Mouse (Mus musculus) kidney, adult 9 months (tissue): Measurements from ENCODE around the gene Slc5a6.
"Not testable (repeated sequence)": the region's sequence is repeated elsewhere in the genome, so short reads cannot be mapped to it uniquely, and the experiment has no call there.

Experiments used
- DNase-seq: peaks from one replicate; pipeline ENCODE4 v3.0.0; 2022

Gene Slc5a6

GRCm38 (mm10) chr5:31055216-31056140 is 6.8 kb upstream of the Slc5a6 start:
- no peak for DNase-seq

DNA sequence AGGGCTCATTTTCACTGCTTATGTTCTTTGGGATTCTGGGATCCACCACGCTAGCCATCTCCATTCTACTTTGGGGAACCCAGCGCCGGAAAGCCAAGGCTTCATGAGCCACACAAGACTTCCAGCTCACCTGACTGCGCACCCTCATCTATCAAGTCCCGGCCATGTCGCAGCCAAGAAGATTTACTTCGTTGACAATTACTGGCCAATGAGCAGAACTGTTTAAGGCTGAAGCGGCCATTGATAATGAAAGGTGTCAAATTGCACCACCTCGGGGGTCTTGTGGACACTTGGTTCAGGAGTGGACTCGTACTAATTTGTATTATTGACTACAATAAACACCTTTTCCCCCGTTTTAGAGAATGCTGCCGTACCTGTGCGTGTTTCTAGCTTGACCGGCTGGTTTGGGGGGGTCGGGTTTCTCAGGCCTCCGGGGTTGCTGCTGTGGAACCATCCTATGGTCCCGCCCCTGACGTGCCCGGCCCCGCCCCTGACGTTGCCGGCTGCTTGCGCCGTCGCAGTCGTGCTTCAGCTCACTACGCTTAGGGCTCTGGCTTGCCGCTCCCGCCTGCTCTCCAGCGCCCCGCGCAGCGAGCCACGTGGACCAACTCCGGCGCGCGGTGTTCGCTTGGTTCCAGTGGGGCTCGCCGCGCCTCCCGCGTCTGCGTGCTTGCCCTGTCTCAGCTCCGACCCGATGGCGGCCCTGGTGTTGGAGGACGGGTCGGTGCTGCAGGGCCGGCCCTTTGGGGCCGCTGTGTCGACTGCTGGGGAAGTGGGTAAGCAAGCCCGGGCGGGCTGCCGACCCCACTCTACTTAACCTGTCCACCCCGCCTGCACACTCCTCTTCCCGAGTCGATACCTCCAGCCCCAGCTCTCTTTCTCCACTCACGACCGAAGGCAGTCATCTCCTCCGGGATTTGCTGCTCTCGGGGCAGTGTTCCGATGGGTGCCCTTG is 5.8 kb upstream of the Slc5a6 start, which contains the start of gene Cad:
Gene Cad (plus strand): TSS at position 520 of the 955 bp plus-strand sequence.
- peak; percentile 95 for DNase-seq

DNA sequence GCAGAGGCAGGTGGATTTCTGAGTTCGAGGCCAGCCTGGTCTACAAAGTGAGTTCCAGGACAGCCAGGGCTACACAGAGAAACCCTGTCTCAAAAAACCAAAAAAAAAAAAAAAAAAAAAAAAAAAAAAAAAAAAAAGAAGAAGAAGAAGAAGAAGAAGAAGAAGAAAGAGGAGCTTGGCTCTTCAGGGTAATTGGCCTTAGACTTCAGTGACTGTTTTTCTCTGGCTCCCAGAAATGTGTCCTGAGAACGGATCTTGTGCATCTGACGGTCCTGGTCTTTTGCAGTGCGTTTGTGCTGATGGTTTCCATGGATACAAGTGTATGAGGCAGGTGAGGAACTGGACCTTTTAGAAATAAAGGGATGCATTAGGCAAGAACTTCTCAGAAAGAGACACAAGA is 5.0 kb upstream of the Slc5a6 start:
- DNase-seq: not testable (repeated sequence)

GRCm38 (mm10) chr5:31050427-31050826 is 1.7 kb upstream of the Slc5a6 start:
- DNase-seq: no peak

- DNase-seq: peak; percentile 99
Measured at GRCm38 (mm10) chr5:31047848-31048762, 619 bp downstream of the Slc5a6 start, which contains the start of gene Atraid. Gene Atraid, plus strand, starts transcription at chr5:31048312.

- no peak for DNase-seq
Measured at GRCm38 (mm10) chr5:31047074-31047473, 1.6 kb downstream of the Slc5a6 start.

GRCm38 (mm10) chr5:31046416-31046815 is 2.3 kb downstream of the Slc5a6 start:
- no peak for DNase-seq

DNA sequence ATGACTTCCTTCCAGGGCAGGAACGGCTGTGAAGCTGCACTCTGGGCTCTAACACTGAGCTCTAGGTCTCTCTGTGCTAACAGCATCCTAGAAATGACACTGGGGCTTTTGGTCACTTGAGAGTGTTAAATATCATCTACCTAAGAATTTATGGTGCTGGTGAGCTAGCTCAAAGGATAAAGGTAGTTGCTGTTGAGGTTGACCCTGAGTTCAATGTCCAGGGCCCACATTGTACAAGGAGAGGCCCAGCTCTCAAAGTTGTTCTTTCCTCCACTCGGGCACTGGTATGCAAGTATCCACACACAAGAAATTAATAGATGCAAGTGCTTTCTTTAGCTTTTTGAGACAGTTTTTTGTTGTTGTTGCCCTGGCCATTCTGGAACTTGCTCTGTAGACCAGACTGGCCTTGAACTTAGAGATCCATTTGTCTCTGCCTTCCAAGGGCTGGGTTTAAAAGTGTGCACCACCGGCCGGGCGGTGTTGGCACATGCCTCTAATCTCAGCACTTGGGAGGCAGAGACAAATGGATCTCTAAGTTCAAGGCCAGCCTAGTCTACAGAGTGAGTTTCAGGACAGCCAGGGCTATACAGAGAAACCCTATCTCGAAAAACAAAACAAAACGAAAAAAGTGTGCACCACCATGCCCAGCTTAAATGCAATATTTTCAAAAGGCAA is 10.4 kb downstream of the Slc5a6 start:
- DNase-seq: peak; percentile 38

- not testable (repeated sequence) for DNase-seq
Measured at GRCm38 (mm10) chr5:31036556-31036955, 12.2 kb downstream of the Slc5a6 start.

DNA sequence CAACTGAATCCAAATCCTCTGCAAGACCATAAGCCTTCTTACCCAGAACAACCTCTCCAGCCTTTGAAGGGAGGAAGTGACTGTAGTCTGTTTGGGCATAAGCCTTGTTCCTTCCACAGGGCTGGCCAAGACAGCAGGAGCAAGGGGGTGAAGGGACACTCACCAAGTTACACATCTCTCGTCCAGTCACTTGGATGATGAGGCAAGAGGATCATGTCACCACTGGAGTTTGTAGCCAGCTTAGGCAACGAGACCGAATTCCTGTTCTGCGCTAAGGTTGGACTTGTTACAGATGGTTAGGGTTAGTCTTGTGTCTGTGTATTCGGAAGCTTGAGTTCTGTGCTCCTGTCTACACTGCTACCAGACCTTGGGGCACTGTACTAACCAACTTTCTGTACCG is 14.1 kb downstream of the Slc5a6 start:
- no peak for DNase-seq

GRCm38 (mm10) chr5:31031508-31031907 is 17.2 kb downstream of the Slc5a6 start:
- DNase-seq: no peak

GRCm38 (mm10) chr5:31030926-31031325 is 17.8 kb downstream of the Slc5a6 start:
- DNase-seq: no peak

- no peak for DNase-seq
Measured at GRCm38 (mm10) chr5:31024641-31025040, 24.1 kb downstream of the Slc5a6 start.

DNA sequence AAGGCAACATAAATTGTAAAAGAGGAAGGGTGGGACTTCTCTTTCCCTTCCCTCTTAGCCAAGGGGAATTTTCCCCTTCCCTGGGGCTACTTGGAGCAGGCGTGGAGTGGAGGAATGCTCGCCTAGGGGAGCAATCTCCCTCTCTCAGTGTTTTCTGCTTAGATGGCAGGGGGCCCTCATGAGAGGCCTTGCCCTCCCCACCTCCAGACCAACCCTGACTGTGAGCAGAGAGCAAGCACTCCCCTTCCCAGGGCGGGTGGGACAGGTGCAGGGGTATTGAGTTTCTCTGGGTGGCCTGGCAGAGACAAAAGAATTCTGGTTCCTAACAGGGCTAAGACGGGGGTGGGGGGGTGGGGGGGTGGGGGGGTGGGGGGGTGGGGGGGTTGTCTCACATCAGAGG is 25.5 kb downstream of the Slc5a6 start:
- no peak for DNase-seq

DNA sequence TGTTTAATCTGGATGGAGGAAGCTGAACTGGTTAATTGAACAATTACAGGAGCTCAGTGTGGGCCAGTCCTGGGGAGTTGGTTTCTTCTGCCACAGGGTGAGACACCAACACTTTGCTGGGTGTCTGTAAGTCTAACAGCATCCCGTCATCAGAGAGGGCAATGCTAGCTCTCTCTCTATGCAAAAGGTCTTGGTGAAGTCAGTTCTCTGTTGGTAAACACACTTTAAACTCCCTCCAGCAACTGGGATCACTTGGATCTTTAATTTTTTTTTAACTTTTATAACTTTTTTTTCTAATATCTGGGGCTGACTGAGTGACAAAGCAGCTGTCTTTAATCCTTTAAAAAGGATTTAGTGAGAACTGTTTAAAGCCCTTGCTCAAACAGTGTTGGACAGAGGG is 26.0 kb downstream of the Slc5a6 start:
- DNase-seq: no peak

DNA sequence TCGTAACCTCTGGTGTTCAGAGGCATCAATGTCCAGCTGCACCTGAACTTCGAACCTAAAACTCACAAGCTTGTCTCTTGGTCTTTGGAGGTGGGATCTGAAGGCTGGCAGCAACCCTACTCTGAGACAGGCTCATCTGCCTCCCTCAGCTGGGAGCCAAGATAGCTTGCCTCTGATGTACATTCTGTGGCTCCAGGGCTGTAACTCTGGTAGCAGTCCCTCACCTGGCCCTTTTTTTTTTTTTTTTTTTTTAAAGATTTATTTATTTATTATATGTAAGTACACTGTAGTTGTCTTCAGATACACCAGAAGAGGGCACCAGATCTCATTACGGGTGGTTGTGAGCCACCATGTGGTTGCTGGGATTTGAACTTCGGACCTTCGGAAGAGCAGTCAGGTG is 26.9 kb downstream of the Slc5a6 start:
- not testable (repeated sequence) for DNase-seq

DNA sequence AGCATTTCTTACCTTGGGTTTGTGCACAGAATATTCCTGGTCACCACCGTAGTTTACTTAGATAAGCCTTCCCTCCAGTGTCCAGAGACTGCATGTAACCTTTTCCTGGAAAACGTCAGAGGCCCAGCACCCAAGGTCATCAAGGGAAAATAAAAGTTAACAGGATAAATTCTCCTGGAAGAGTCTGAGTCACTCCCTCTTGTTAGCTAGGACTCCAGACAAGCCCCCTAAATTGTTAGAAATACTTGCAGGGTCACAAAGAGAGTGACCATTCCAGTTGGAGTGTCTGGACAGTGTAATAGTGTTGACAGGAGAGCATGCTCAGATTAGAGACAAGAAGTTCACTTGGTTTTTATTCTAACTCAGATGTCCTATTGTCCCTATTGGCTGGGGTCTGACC is 32.8 kb downstream of the Slc5a6 start:
- DNase-seq: no peak

DNA sequence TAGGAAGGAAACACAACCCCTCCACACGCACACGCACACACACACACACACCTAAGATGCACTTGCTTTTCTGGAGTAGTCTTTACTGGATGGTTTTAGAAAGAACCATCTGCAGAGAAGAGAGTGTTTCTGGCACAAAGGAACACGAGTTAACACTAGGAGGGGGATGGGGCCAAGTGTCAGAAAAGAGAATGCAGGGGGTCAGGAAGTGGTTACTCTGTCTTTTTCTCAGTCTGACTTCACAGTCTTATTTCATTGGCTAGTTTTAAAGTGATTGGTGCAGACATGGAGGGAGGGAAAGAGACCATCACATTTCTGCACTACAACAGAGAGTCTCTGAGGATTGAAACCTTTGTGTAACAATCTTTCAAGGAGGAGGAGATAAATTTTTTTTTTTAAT is 36.0 kb downstream of the Slc5a6 start:
- no peak for DNase-seq

DNA sequence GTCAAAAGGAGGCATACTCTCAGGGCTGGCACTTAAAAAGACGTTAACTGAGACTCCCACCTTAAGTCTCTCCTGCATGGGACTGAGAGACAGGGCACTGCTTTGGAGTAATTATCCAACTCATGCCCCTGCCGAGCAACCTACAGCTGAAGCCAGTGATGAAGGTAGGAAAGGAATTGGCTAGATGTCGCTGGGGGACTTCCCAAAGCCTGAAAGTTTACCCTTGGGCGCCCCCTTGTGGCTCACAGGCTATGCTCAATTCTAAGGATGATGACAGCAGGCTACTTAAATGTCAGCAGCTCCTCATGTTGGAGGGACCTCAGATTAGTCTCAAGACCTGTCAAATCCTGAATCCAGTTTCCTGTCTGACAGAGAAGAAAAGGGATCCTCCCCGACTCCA is 44.5 kb downstream of the Slc5a6 start:
- peak; percentile 90 for DNase-seq

DNA sequence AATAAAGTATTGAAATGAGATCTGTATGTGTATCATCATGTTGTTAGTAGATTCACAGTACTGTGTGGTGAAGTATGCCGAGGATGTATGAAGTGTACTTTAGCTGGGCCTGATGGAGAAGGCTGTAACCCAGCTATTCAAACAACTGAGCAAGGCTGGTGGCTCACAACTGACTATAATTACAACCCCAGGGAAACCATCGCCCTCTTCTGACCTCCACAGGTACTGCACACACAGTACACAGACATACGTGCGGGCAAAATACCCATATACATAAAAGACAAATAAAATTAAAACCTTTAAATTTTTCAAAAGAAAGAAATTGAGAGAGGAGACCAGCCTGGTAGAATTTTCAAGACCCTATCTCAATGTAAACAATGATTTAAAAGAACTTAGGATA is 47.2 kb downstream of the Slc5a6 start:
- DNase-seq: no peak

GRCm38 (mm10) chr5:31000993-31001392 is 47.7 kb downstream of the Slc5a6 start:
- no peak for DNase-seq

DNA sequence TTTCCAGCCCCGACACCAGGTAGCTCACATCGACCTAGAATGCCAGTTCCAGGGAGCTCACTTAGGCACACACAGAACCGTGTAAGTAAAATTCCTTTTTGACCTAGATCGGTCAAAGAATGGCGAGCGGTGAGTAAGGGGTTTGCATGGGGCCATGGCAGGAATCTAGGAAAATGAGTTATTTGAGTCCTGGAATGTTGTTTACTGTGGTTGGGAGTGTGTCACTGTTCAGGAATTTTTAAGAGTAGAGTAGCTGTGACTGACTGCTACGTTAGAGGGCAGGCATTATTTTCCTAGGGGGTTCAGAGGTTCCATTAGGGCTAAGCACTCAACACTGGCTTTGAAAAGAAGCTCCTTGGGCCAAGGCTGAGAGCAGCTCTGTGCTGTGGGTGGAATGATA is 48.6 kb downstream of the Slc5a6 start:
- DNase-seq: no peak
